In the genomic region with DNA sequence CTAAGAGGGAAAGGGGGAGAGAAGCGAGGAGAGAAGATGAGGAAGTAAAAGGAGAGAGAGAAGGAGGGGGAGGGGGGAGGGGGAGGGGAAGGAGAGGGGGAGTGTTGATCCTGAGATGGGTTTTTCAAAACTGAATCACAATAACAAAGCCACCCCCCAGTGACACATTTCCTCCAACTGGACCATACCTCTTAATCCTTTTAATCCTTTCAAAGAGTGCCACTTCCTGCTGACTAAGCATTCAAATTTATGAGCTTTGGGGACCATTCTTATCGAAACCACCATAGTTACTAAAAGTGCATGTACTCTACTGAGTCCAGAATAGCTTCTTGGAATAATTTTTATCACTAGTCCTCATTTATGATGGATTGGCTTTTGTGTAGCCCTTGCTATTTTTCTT, we compare ENCODE assay signal across 33 mouse cellular contexts.
"Had no signal": no experiment of that assay in that cellular context is flagged by ENCODE, and none has a peak within 500 bp of the region (broad histone marks: within the 10 kb centered on the region; RNA-seq: fewer than 3 reads in every experiment).

No protein-coding gene starts in this region.

- ATAC-seq: liver, embryonic 12.5 days; liver, postnatal 0 days; lung, postnatal 0 days; midbrain, embryonic 13.5 days; midbrain, embryonic 15.5 days; midbrain, embryonic 16.5 days had no signal

- DNase-seq: left cerebral cortex, postnatal 4 days; liver; liver, embryonic 13.5 days; liver, postnatal 0 days; lung, adult 18-20 months; lung, adult 2 months; lung, embryonic 14.5 days; lung, postnatal 10 days; lung, postnatal 14 days; lung, postnatal 36 days; lung, postnatal 4 days; midbrain, embryonic 14.5 days had no signal

- H3K27ac ChIP-seq: limb, embryonic 10.5 days; limb, embryonic 12.5 days; limb, embryonic 13.5 days; limb, embryonic 15.5 days; liver, embryonic 12.5 days; liver, embryonic 13.5 days; liver, embryonic 14.5 days; liver, embryonic 15.5 days; lung, embryonic 15.5 days; macrophage; midbrain, embryonic 10.5 days; midbrain, embryonic 12.5 days; midbrain, embryonic 13.5 days; midbrain, embryonic 15.5 days; neural tube, embryonic 12.5 days; neural tube, embryonic 13.5 days had no signal

- H3K4me2 ChIP-seq: limb, embryonic 12.5 days; limb, embryonic 13.5 days; limb, embryonic 15.5 days; liver, embryonic 11.5 days; liver, embryonic 12.5 days; liver, embryonic 13.5 days; liver, embryonic 15.5 days; lung, embryonic 14.5 days; lung, embryonic 15.5 days; midbrain, embryonic 11.5 days; midbrain, embryonic 12.5 days; midbrain, embryonic 13.5 days; midbrain, embryonic 15.5 days; neural tube, embryonic 12.5 days; neural tube, embryonic 13.5 days had no signal

- H3K4me3 ChIP-seq: limb, embryonic 10.5 days; limb, embryonic 12.5 days; limb, embryonic 13.5 days; limb, embryonic 15.5 days; liver, embryonic 12.5 days; liver, embryonic 13.5 days; liver, embryonic 15.5 days; lung, embryonic 15.5 days; megakaryocyte, embryonic 14.5 days; midbrain, embryonic 10.5 days; midbrain, embryonic 12.5 days; midbrain, embryonic 13.5 days; midbrain, embryonic 15.5 days; myocyte; neural tube, embryonic 12.5 days; neural tube, embryonic 13.5 days had no signal

- H3K27me3 ChIP-seq: limb, embryonic 12.5 days; limb, embryonic 13.5 days; limb, embryonic 15.5 days; liver, embryonic 12.5 days; liver, embryonic 13.5 days; liver, embryonic 15.5 days; lung, embryonic 15.5 days; megakaryocyte, embryonic 14.5 days; midbrain, embryonic 15.5 days; neural tube, embryonic 12.5 days; neural tube, embryonic 13.5 days had no signal

- H3K9me3 ChIP-seq: limb, embryonic 10.5 days; limb, embryonic 13.5 days; limb, embryonic 15.5 days; liver, embryonic 12.5 days; liver, embryonic 13.5 days; liver, embryonic 15.5 days; lung, embryonic 15.5 days; midbrain, embryonic 10.5 days; midbrain, embryonic 12.5 days; midbrain, embryonic 13.5 days; midbrain, embryonic 15.5 days; neural tube, embryonic 12.5 days; neural tube, embryonic 13.5 days had no signal

- H3K36me3 ChIP-seq: limb, embryonic 10.5 days; limb, embryonic 12.5 days; limb, embryonic 13.5 days; limb, embryonic 15.5 days; liver, embryonic 12.5 days; liver, embryonic 13.5 days; liver, embryonic 15.5 days; lung, embryonic 15.5 days; midbrain, embryonic 10.5 days; midbrain, embryonic 12.5 days; midbrain, embryonic 13.5 days; midbrain, embryonic 15.5 days; neural tube, embryonic 12.5 days; neural tube, embryonic 13.5 days had no signal

- H3K4me1 ChIP-seq: limb, embryonic 12.5 days; limb, embryonic 13.5 days; limb, embryonic 15.5 days; liver, embryonic 12.5 days; liver, embryonic 13.5 days; liver, embryonic 15.5 days; lung, embryonic 15.5 days; megakaryocyte, embryonic 14.5 days; midbrain, embryonic 12.5 days; midbrain, embryonic 15.5 days; neural tube, embryonic 12.5 days; neural tube, embryonic 13.5 days had no signal

- H3K9ac ChIP-seq: limb, embryonic 12.5 days; limb, embryonic 13.5 days; limb, embryonic 15.5 days; liver, embryonic 12.5 days; liver, embryonic 13.5 days; liver, embryonic 14.5 days; liver, embryonic 15.5 days; liver, postnatal 0 days; lung, embryonic 14.5 days; lung, embryonic 15.5 days; midbrain, embryonic 12.5 days; midbrain, embryonic 13.5 days; midbrain, embryonic 15.5 days; neural tube, embryonic 12.5 days; neural tube, embryonic 13.5 days had no signal
